Mouse (Mus musculus) E14TG2a.4 (cell line): ENCODE data around the gene Trp63.

Source experiments
- H3K27me3 ChIP-seq: 2 replicates; pipeline ENCODE4 v1.6.1; 2014; ENCODE audit warnings: low read length, control low read depth; ENCODE audit not compliant: insufficient read depth
- H3K36me3 ChIP-seq: 2 replicates; pipeline ENCODE4 v1.6.1; 2014; ENCODE audit warnings: low read length, control low read depth; ENCODE audit not compliant: insufficient read depth
- H3K4me1 ChIP-seq: replicated peaks from 2 replicates; pipeline ENCODE4 v1.6.1; 2014; ENCODE audit warnings: low read depth, low read length, control low read depth
- H3K4me3 ChIP-seq: replicated peaks from 2 replicates; pipeline ENCODE4 v1.5.1; 2014; ENCODE audit warnings: mild to moderate bottlenecking, low read length
- H3K9me3 ChIP-seq: 2 replicates; pipeline ENCODE4 v1.6.1; 2014; ENCODE audit warnings: low read length, control low read depth
- CTCF ChIP-seq: conservative IDR thresholded peaks from 2 replicates; pipeline ENCODE4 v1.5.1; 2014; ENCODE audit warnings: low read length
- NANOG ChIP-seq: IDR thresholded peaks from 2 replicates; pipeline ENCODE4 v1.6.1; 2014; ENCODE audit warnings: borderline replicate concordance, low read length, mixed read lengths
- POU5F1 ChIP-seq: IDR thresholded peaks from 2 replicates; pipeline ENCODE4 v1.6.1; 2014; ENCODE audit warnings: low read length, borderline replicate concordance

The Trp63 gene

GRCm38 (mm10) chr16:25746807-25747206 lies 63.2 kb downstream of the Trp63 start:
- Histone ChIP-seq H3K4me1 (peaks cover 8% of the 10 kb centered on the region), H3K36me3 (no peaks in the 10 kb centered on the region), H3K9me3 (no peaks in the 10 kb centered on the region), H3K27me3 (no peaks in the 10 kb centered on the region), H3K4me3 (no peak overlapping the region)
- TF ChIP-seq POU5F1 = no peak
- no peak for TF ChIP-seq CTCF
- no peak for TF ChIP-seq NANOG

GRCm38 (mm10) chr16:25751866-25752265 lies 68.3 kb downstream of the Trp63 start:
- Histone ChIP-seq H3K27me3 (no peaks in the 10 kb centered on the region), H3K4me1 (peaks cover 5% of the 10 kb centered on the region), H3K9me3 (no peaks in the 10 kb centered on the region), H3K36me3 (no peaks in the 10 kb centered on the region), H3K4me3 (no peak overlapping the region)
- TF ChIP-seq CTCF (no peak), POU5F1 (no peak), NANOG (no peak)

GRCm38 (mm10) chr16:25758108-25758507 lies 74.5 kb downstream of the Trp63 start:
- H3K9me3 ChIP-seq = no peaks in the 10 kb centered on the region
- TF ChIP-seq NANOG = no peak
- TF ChIP-seq POU5F1 = no peak
- TF ChIP-seq CTCF = no peak
- no peaks in the 10 kb centered on the region; the same call in 1 of the 2 replicates for H3K4me1 ChIP-seq
- H3K4me3 ChIP-seq = no peak overlapping the region
- H3K36me3 ChIP-seq = no peaks in the 10 kb centered on the region
- no peaks in the 10 kb centered on the region for H3K27me3 ChIP-seq

GRCm38 (mm10) chr16:25765549-25765948 lies 82.0 kb downstream of the Trp63 start:
- H3K4me3 ChIP-seq = no peak overlapping the region
- H3K9me3 ChIP-seq = no peaks in the 10 kb centered on the region
- no peaks in the 10 kb centered on the region for H3K36me3 ChIP-seq
- H3K4me1 ChIP-seq = no peaks in the 10 kb centered on the region
- H3K27me3 ChIP-seq = 0 out of 2 replicates have a peak, but pooled peaks cover 3% of the 10 kb centered on the region
- TF ChIP-seq POU5F1 (no peak), CTCF (no peak), NANOG (no peak)

- H3K9me3 ChIP-seq = no peaks in the 10 kb centered on the region
- H3K36me3 ChIP-seq = no peaks in the 10 kb centered on the region
- TF ChIP-seq POU5F1 (no peak), CTCF (no peak), NANOG (no peak)
- no peaks in the 10 kb centered on the region for H3K4me1 ChIP-seq
- no peak overlapping the region for H3K4me3 ChIP-seq
- no peaks in the 10 kb centered on the region for H3K27me3 ChIP-seq
Measured at GRCm38 (mm10) chr16:25774611-25775010, 91.0 kb downstream of the Trp63 start.

GRCm38 (mm10) chr16:25777501-25777900 lies 93.9 kb downstream of the Trp63 start:
- Histone ChIP-seq H3K4me3 (no peak overlapping the region), H3K9me3 (no peaks in the 10 kb centered on the region), H3K27me3 (no peaks in the 10 kb centered on the region), H3K4me1 (no peaks in the 10 kb centered on the region), H3K36me3 (no peaks in the 10 kb centered on the region)
- no peak for TF ChIP-seq POU5F1
- no peak for TF ChIP-seq CTCF
- no peak for TF ChIP-seq NANOG

GRCm38 (mm10) chr16:25779964-25780363 lies 96.4 kb downstream of the Trp63 start:
- no peaks in the 10 kb centered on the region for H3K27me3 ChIP-seq
- no peak for TF ChIP-seq NANOG
- TF ChIP-seq CTCF = no peak
- no peak for TF ChIP-seq POU5F1
- H3K36me3 ChIP-seq = no peaks in the 10 kb centered on the region
- H3K4me3 ChIP-seq = no peak overlapping the region
- H3K4me1 ChIP-seq = no peaks in the 10 kb centered on the region
- H3K9me3 ChIP-seq = no peaks in the 10 kb centered on the region

- no peaks in the 10 kb centered on the region for H3K9me3 ChIP-seq
- TF ChIP-seq CTCF (no peak), POU5F1 (no peak), NANOG (no peak)
- no peaks in the 10 kb centered on the region for H3K36me3 ChIP-seq
- no peak overlapping the region for H3K4me3 ChIP-seq
- H3K27me3 ChIP-seq = no peaks in the 10 kb centered on the region
- no peaks in the 10 kb centered on the region for H3K4me1 ChIP-seq
Measured at GRCm38 (mm10) chr16:25784246-25784645, 100.7 kb downstream of the Trp63 start.

GRCm38 (mm10) chr16:25786457-25786856 lies 102.9 kb downstream of the Trp63 start:
- H3K27me3 ChIP-seq = no peaks in the 10 kb centered on the region
- no peaks in the 10 kb centered on the region for H3K36me3 ChIP-seq
- TF ChIP-seq NANOG (no peak), POU5F1 (no peak), CTCF (no peak)
- H3K9me3 ChIP-seq = no peaks in the 10 kb centered on the region
- H3K4me1 ChIP-seq = no peaks in the 10 kb centered on the region
- no peak overlapping the region for H3K4me3 ChIP-seq
